Mouse (Mus musculus) heart, adult 2 months (tissue): ENCODE measurements around the gene Bloc1s5.

Source experiments
- CTCF ChIP-seq: fragments of 200-600 bp; IDR thresholded peaks from 2 replicates; pipeline ENCODE4 v1.8.1; 2022; ENCODE audit warnings: antibody characterized with exemption, mild to moderate bottlenecking, moderate library complexity
- EP300 ChIP-seq: fragments of 200-500 bp; IDR thresholded peaks from 2 replicates; pipeline ENCODE4 v1.6.1; 2011; ENCODE audit warnings: low read depth, low read length, control low read depth; ENCODE audit not compliant: insufficient read depth
- POLR2A ChIP-seq: fragments of 200-500 bp; IDR thresholded peaks from 2 replicates; pipeline ENCODE4 v1.6.1; 2011; ENCODE audit warnings: mild to moderate bottlenecking, low read depth, low read length, control low read depth; ENCODE audit not compliant: insufficient read depth

DNA sequence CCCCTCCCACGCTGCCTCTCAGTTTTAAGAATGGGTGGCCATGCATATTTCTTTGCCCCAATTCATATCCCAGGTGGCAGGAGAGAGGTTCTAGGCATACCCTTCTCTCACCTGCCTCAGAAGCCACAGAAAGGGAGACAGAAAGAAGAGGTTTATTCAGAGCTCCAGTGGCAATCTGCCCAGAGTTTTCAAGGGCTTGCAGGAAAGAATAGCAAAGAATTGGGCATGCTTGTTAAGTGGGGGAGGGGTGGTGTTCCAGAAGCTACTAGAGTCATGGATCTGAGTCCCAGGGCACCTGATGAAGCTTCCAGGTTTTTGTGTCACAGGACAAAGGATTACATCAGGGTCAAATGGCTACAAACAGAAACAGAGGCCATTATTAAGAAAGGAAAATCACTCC is 61.6 kb downstream of the Bloc1s5 start:
- no peak for TF ChIP-seq EP300
- no peak for TF ChIP-seq POLR2A
- TF ChIP-seq CTCF = no peak
